Mouse (Mus musculus): ENCODE data around the gene Zbtb20. TPM values are rescaled to one million over a fixed set of nuclear protein-coding genes. Genes with fewer than 3 reads are reported as not detected.

Zbtb20 gene
- total RNA-seq, 2 experiments from 2014 or later, result 196 to 202 TPM

GRCm38 (mm10) chr16:43602573-43602972 is 726.9 kb downstream of the Zbtb20 start:
- intact Hi-C loops (cut with DNase I), result no loop called here
- no peak for DNase-seq

- no peak for DNase-seq
- intact Hi-C loops (cut with DNase I), result no loop called here
Observed at GRCm38 (mm10) chr16:43603591-43604141, 728.0 kb downstream of the Zbtb20 start.

- intact Hi-C loops (cut with DNase I), result no loop called here
- no peak for DNase-seq
Observed at GRCm38 (mm10) chr16:43604399-43605013, 728.8 kb downstream of the Zbtb20 start.

GRCm38 (mm10) chr16:43607086-43607485 is 731.4 kb downstream of the Zbtb20 start:
- DNase-seq, result no peak
- intact Hi-C loops (cut with DNase I), result no loop called here

- intact Hi-C loops (cut with DNase I), result no loop called here
- DNase-seq, result no peak
Observed at GRCm38 (mm10) chr16:43608066-43608465, 732.4 kb downstream of the Zbtb20 start.

GRCm38 (mm10) chr16:43610375-43610774 is 734.7 kb downstream of the Zbtb20 start:
- intact Hi-C loops (cut with DNase I), result no loop called here
- DNase-seq, result peak; percentile 36 to 49

GRCm38 (mm10) chr16:43616348-43616747 is 740.7 kb downstream of the Zbtb20 start:
- intact Hi-C loops (cut with DNase I), result no loop called here
- no peak for DNase-seq

- intact Hi-C loops (cut with DNase I), result no loop called here
- DNase-seq, result no peak
Observed at GRCm38 (mm10) chr16:43617346-43617745, 741.7 kb downstream of the Zbtb20 start.

- intact Hi-C loops (cut with DNase I), result no loop called here
- no peak for DNase-seq
Observed at GRCm38 (mm10) chr16:43618286-43618685, 742.6 kb downstream of the Zbtb20 start.

GRCm38 (mm10) chr16:43619277-43619676 is 743.6 kb downstream of the Zbtb20 start:
- intact Hi-C loops (cut with DNase I), result no loop called here
- no peak for DNase-seq

GRCm38 (mm10) chr16:43620359-43620758 is 744.7 kb downstream of the Zbtb20 start:
- intact Hi-C loops (cut with DNase I), result no loop called here
- no peak for DNase-seq

GRCm38 (mm10) chr16:43623315-43624000 is 747.8 kb downstream of the Zbtb20 start:
- no peak for DNase-seq
- intact Hi-C loops (cut with DNase I), result no loop called here

GRCm38 (mm10) chr16:43624876-43625275 is 749.2 kb downstream of the Zbtb20 start:
- intact Hi-C loops (cut with DNase I), result no loop called here
- no peak for DNase-seq

GRCm38 (mm10) chr16:43625289-43625688 is 749.6 kb downstream of the Zbtb20 start:
- DNase-seq, result no peak
- intact Hi-C loops (cut with DNase I), result no loop called here

GRCm38 (mm10) chr16:43625956-43626355 is 750.3 kb downstream of the Zbtb20 start:
- DNase-seq, result no peak
- intact Hi-C loops (cut with DNase I), result no loop called here

GRCm38 (mm10) chr16:43628662-43629061 is 753.0 kb downstream of the Zbtb20 start:
- intact Hi-C loops (cut with DNase I), result no loop called here
- DNase-seq, result no peak

GRCm38 (mm10) chr16:43631758-43632157 is 756.1 kb downstream of the Zbtb20 start:
- intact Hi-C loops (cut with DNase I), result no loop called here
- DNase-seq, result no peak

- intact Hi-C loops (cut with DNase I), result no loop called here
- no peak for DNase-seq
Observed at GRCm38 (mm10) chr16:43634037-43634436, 758.4 kb downstream of the Zbtb20 start.

GRCm38 (mm10) chr16:43637241-43637640 is 761.6 kb downstream of the Zbtb20 start:
- no peak for DNase-seq
- intact Hi-C loops (cut with DNase I), result no loop called here

- intact Hi-C loops (cut with DNase I), result no loop called here
- DNase-seq, result no peak
Observed at GRCm38 (mm10) chr16:43638406-43639049, 762.8 kb downstream of the Zbtb20 start.

GRCm38 (mm10) chr16:43641230-43641629 is 765.5 kb downstream of the Zbtb20 start:
- intact Hi-C loops (cut with DNase I), result no loop called here
- DNase-seq, result no peak

GRCm38 (mm10) chr16:43645879-43646278 is 770.2 kb downstream of the Zbtb20 start:
- no peak for DNase-seq

More at GRCm38 (mm10) chr16:43645879-43646278, 770.2 kb downstream of the Zbtb20 start:
- intact Hi-C loops (cut with DNase I), result no loop called here

All from heart, postnatal 36 days (tissue).